Mouse (Mus musculus): Measurements from ENCODE around the gene 9230102O04Rik. TPM values are rescaled to one million over a fixed set of nuclear protein-coding genes. Genes with fewer than 3 reads are reported as not detected.
A peak's percentile ranks its signal among the peaks of the same experiment; 100 is the strongest.

The 9230102O04Rik gene
- polyA plus RNA-seq, 1 experiment from 2014 or later: 7.2 TPM

- Histone ChIP-seq H3K27me3 (ENCODE audit: insufficient read depth, low read length) (peaks cover 75% of the 10 kb centered on the region), H3K27ac (ENCODE audit: low read length) (peak overlapping the region; percentile 81; the same call in 1 of the 2 replicates), H3K36me3 (ENCODE audit: insufficient read depth, low read length) (no peaks in the 10 kb centered on the region), H3K4me2 (replicated peaks; ENCODE audit: low read depth, low read length) (peak overlapping the region; percentile 90), H3K4me1 (ENCODE audit: insufficient read depth, low read length) (peaks cover 25% of the 10 kb centered on the region; the same call in 1 of the 2 replicates), H3K9me3 (ENCODE audit: low read length) (no peaks in the 10 kb centered on the region), H3K9ac (replicated peaks; ENCODE audit: low read length) (peak overlapping the region; percentile 68), H3K4me3 (ENCODE audit: low read length) (peak overlapping the region; percentile 55)
- ATAC-seq (ENCODE audit: low FRiP score, low TSS enrichment): no peak
- 7% methylated on average over 11 of the region's 11 CpGs for WGBS
Observed at GRCm38 (mm10) chr2:9880271-9880670, 9.1 kb downstream of the 9230102O04Rik start.

DNA sequence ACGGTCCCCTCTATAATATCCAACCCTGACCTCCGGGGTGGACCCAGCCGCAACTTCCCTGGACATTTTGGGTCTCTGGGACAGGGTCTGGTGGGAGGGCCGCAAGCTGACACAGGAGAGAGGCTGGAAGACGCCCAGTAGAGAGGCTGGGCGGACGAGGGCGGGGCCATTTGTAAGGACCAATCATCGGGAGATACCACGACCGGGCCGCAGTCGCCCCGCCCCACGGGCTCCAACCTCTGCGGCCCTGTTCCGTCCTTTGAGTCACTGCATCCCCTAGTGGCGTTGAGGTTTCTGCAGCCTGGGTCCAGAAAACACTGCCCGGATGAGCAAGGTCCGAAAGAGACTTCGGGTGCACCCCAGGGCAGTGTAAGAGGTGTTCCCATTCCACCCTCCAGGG lies 9.8 kb downstream of the 9230102O04Rik start:
- ATAC-seq (ENCODE audit: low FRiP score, low TSS enrichment): peak; percentile 96
- peaks cover 75% of the 10 kb centered on the region for H3K27me3 ChIP-seq (ENCODE audit: insufficient read depth, low read length)
- H3K9ac ChIP-seq (replicated peaks; ENCODE audit: low read length): peak overlapping the region; percentile 70
- H3K9me3 ChIP-seq (ENCODE audit: low read length): no peaks in the 10 kb centered on the region
- WGBS: under 1% methylated on average over 19 of the region's 21 CpGs
- H3K4me2 ChIP-seq (replicated peaks; ENCODE audit: low read depth, low read length): peak overlapping the region; percentile 90
- H3K36me3 ChIP-seq (ENCODE audit: insufficient read depth, low read length): no peaks in the 10 kb centered on the region
- peaks cover 25% of the 10 kb centered on the region; the same call in 1 of the 2 replicates for H3K4me1 ChIP-seq (ENCODE audit: insufficient read depth, low read length)
- peak overlapping the region; percentile 55 for H3K4me3 ChIP-seq (ENCODE audit: low read length)
- peak overlapping the region; percentile 82 for H3K27ac ChIP-seq (ENCODE audit: low read length)

- H3K4me1 ChIP-seq (ENCODE audit: insufficient read depth, low read length): peaks cover 25% of the 10 kb centered on the region; the same call in 1 of the 2 replicates
- no peaks in the 10 kb centered on the region for H3K9me3 ChIP-seq (ENCODE audit: low read length)
- peak overlapping the region; percentile 55 for H3K4me3 ChIP-seq (ENCODE audit: low read length)
- H3K27ac ChIP-seq (ENCODE audit: low read length): peak overlapping the region; percentile 82
- ATAC-seq (ENCODE audit: low FRiP score, low TSS enrichment): no peak
- H3K4me2 ChIP-seq (replicated peaks; ENCODE audit: low read depth, low read length): peak overlapping the region; percentile 90
- H3K9ac ChIP-seq (replicated peaks; ENCODE audit: low read length): peak overlapping the region; percentile 70
- under 1% methylated on average over 22 of the region's 22 CpGs for WGBS
- H3K27me3 ChIP-seq (ENCODE audit: insufficient read depth, low read length): peaks cover 75% of the 10 kb centered on the region
- no peaks in the 10 kb centered on the region for H3K36me3 ChIP-seq (ENCODE audit: insufficient read depth, low read length)
Observed at GRCm38 (mm10) chr2:9879092-9879491, 10.2 kb downstream of the 9230102O04Rik start.

GRCm38 (mm10) chr2:9878564-9879081 lies 10.7 kb downstream of the 9230102O04Rik start:
- peaks cover 75% of the 10 kb centered on the region for H3K27me3 ChIP-seq (ENCODE audit: insufficient read depth, low read length)
- no peaks in the 10 kb centered on the region for H3K36me3 ChIP-seq (ENCODE audit: insufficient read depth, low read length)
- H3K4me2 ChIP-seq (replicated peaks; ENCODE audit: low read depth, low read length): peak overlapping the region; percentile 90
- H3K27ac ChIP-seq (ENCODE audit: low read length): peak overlapping the region; percentile 85
- H3K4me3 ChIP-seq (ENCODE audit: low read length): peak overlapping the region; percentile 55
- WGBS: under 1% methylated on average over 30 of the region's 33 CpGs
- ATAC-seq (ENCODE audit: low FRiP score, low TSS enrichment): peak; percentile 64
- peak overlapping the region; percentile 70 for H3K9ac ChIP-seq (replicated peaks; ENCODE audit: low read length)
- no peaks in the 10 kb centered on the region for H3K9me3 ChIP-seq (ENCODE audit: low read length)
- H3K4me1 ChIP-seq (ENCODE audit: insufficient read depth, low read length): peaks cover 25% of the 10 kb centered on the region; the same call in 1 of the 2 replicates

GRCm38 (mm10) chr2:9877966-9878563 lies 11.3 kb downstream of the 9230102O04Rik start:
- peak overlapping the region; percentile 90 for H3K4me2 ChIP-seq (replicated peaks; ENCODE audit: low read depth, low read length)
- peak overlapping the region; percentile 85 for H3K27ac ChIP-seq (ENCODE audit: low read length)
- ATAC-seq (ENCODE audit: low FRiP score, low TSS enrichment): no peak
- no peaks in the 10 kb centered on the region for H3K36me3 ChIP-seq (ENCODE audit: insufficient read depth, low read length)
- H3K9ac ChIP-seq (replicated peaks; ENCODE audit: low read length): peak overlapping the region; percentile 70
- peaks cover 25% of the 10 kb centered on the region; the same call in 1 of the 2 replicates for H3K4me1 ChIP-seq (ENCODE audit: insufficient read depth, low read length)
- peaks cover 76% of the 10 kb centered on the region for H3K27me3 ChIP-seq (ENCODE audit: insufficient read depth, low read length)
- no peaks in the 10 kb centered on the region for H3K9me3 ChIP-seq (ENCODE audit: low read length)
- H3K4me3 ChIP-seq (ENCODE audit: low read length): peak overlapping the region; percentile 55
- under 1% methylated on average over 19 of the region's 19 CpGs for WGBS

DNA sequence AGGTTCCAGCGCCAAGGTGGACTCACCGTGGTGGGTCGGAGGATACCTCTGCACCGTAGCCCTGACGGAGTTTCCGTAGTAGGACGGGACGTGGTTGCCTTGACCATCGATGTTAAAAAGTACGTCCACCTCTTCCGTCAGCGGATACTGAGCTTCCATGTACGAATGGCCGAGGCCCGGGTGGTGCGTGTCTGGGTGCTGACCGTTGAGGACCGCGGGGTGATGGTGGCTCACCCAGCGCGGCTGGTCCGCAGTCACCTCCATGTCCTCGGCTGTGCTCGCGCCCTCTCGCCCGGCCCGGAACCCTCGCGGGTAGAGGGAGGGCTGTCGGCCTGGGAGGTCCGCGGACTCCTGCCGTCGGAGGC lies 12.0 kb downstream of the 9230102O04Rik start:
- H3K4me2 ChIP-seq (replicated peaks; ENCODE audit: low read depth, low read length): peak overlapping the region; percentile 90
- no peaks in the 10 kb centered on the region for H3K9me3 ChIP-seq (ENCODE audit: low read length)
- peaks cover 23% of the 10 kb centered on the region; the same call in 1 of the 2 replicates for H3K4me1 ChIP-seq (ENCODE audit: insufficient read depth, low read length)
- H3K9ac ChIP-seq (replicated peaks; ENCODE audit: low read length): peak overlapping the region; percentile 70
- H3K27ac ChIP-seq (ENCODE audit: low read length): peak overlapping the region; percentile 81
- H3K27me3 ChIP-seq (ENCODE audit: insufficient read depth, low read length): peaks cover 76% of the 10 kb centered on the region
- H3K4me3 ChIP-seq (ENCODE audit: low read length): peak overlapping the region; percentile 55
- WGBS: under 1% methylated on average over 35 of the region's 35 CpGs
- ATAC-seq (ENCODE audit: low FRiP score, low TSS enrichment): no peak
- H3K36me3 ChIP-seq (ENCODE audit: insufficient read depth, low read length): no peaks in the 10 kb centered on the region

DNA sequence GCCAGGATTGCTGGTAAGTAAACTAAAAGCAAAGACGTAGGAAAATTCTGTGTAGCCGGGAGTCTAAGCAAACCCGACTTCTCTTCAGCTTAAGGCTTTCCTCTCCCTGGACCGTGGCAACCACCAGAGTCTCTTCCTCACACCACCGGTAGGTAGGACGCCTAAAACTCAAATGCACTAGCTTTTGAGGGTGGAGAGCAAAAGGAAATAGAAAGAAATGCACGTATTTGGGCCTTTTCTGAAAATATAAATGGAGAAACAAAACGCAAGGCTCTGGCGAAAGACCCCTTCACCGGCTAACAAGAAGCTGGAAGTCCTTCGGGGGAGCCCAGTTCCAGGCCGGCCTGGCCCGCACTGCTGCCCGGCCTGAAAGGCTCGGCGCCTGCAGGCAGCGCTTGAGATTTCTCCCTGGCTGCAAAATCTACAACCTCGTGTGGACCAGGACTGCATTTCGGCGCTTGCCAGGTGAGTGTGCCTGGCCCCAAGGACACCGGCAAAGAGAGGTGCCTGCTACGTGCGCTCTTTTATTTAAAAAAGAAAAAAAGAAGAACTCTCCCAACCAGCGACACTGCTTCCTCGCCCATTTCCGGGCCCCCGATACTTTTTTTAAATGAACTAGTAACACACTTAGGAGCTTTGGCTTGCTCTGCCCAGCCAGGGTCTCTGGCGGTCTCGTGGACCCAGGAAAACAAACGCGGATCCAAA lies 12.6 kb downstream of the 9230102O04Rik start:
- Histone ChIP-seq H3K9me3 (ENCODE audit: low read length) (no peaks in the 10 kb centered on the region), H3K4me1 (ENCODE audit: insufficient read depth, low read length) (peaks cover 21% of the 10 kb centered on the region; the same call in 1 of the 2 replicates), H3K9ac (replicated peaks; ENCODE audit: low read length) (peak overlapping the region; percentile 70), H3K36me3 (ENCODE audit: insufficient read depth, low read length) (no peaks in the 10 kb centered on the region), H3K27ac (ENCODE audit: low read length) (peak overlapping the region; percentile 81), H3K27me3 (ENCODE audit: insufficient read depth, low read length) (peaks cover 76% of the 10 kb centered on the region), H3K4me2 (replicated peaks; ENCODE audit: low read depth, low read length) (peak overlapping the region; percentile 90), H3K4me3 (ENCODE audit: low read length) (peak overlapping the region; percentile 55)
- 6% methylated on average over 31 of the region's 31 CpGs for WGBS
- no peak for ATAC-seq (ENCODE audit: low FRiP score, low TSS enrichment)

DNA sequence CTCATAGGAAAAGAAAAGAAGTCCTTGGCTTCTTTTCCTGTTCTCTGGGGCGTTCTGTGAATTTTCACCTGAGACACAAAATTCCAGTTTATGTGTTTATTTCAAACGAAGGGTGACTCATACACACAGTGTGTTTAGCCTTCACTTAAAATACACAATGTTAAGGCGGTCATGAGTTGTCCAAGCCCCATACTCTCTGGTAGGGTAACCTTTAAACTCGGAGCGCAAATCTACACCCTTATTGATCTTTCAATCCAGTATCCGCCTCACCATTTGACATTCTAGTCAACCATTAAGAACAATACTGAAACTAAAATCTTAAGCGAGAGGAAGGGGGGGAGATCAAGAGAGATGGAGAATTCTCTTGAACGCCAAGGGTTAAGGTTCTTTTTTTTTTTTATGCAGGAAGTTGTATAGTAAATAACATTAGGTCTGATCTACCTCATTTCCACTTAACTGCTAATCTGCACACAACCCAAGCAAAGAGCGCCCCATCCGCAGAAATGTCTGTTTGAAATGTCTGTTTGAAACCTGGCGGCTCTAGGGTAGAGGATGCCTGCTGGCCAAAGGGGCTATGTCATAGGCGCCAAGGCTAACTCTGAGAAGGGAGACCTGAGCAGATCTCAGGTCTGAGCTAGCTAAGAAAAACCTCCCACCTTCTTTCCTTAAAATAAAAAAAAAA lies 13.5 kb downstream of the 9230102O04Rik start:
- Histone ChIP-seq H3K9ac (replicated peaks; ENCODE audit: low read length) (peak overlapping the region; percentile 70), H3K27me3 (ENCODE audit: insufficient read depth, low read length) (peaks cover 76% of the 10 kb centered on the region), H3K4me2 (replicated peaks; ENCODE audit: low read depth, low read length) (peak overlapping the region; percentile 90), H3K4me3 (ENCODE audit: low read length) (peak overlapping the region; percentile 55), H3K4me1 (ENCODE audit: insufficient read depth, low read length) (peaks cover 12% of the 10 kb centered on the region; the same call in 1 of the 2 replicates), H3K27ac (ENCODE audit: low read length) (peak overlapping the region; percentile 81), H3K36me3 (ENCODE audit: insufficient read depth, low read length) (no peaks in the 10 kb centered on the region), H3K9me3 (ENCODE audit: low read length) (no peaks in the 10 kb centered on the region)
- no peak for ATAC-seq (ENCODE audit: low FRiP score, low TSS enrichment)
- 43% methylated on average over 12 of the region's 12 CpGs for WGBS

- no peak for ATAC-seq (ENCODE audit: low FRiP score, low TSS enrichment)
- H3K36me3 ChIP-seq (ENCODE audit: insufficient read depth, low read length): no peaks in the 10 kb centered on the region
- H3K9ac ChIP-seq (replicated peaks; ENCODE audit: low read length): peak overlapping the region; percentile 70
- peak overlapping the region; percentile 90 for H3K4me2 ChIP-seq (replicated peaks; ENCODE audit: low read depth, low read length)
- 16% methylated on average over 4 of the region's 4 CpGs for WGBS
- H3K9me3 ChIP-seq (ENCODE audit: low read length): no peaks in the 10 kb centered on the region
- H3K4me1 ChIP-seq (ENCODE audit: insufficient read depth, low read length): peaks cover 12% of the 10 kb centered on the region; the same call in 1 of the 2 replicates
- H3K27ac ChIP-seq (ENCODE audit: low read length): peak overlapping the region; percentile 81
- H3K4me3 ChIP-seq (ENCODE audit: low read length): peak overlapping the region; percentile 55
- H3K27me3 ChIP-seq (ENCODE audit: insufficient read depth, low read length): peaks cover 78% of the 10 kb centered on the region
Observed at GRCm38 (mm10) chr2:9875220-9875619, 14.1 kb downstream of the 9230102O04Rik start.
